ENCODE assay signal across 27 mouse cellular contexts in genomic region chr5:87615128-87615390, GRCm38 (mm10). TPM values are rescaled to one million over a fixed set of nuclear protein-coding genes. Genes with fewer than 3 reads are reported as not detected.
DNase-seq lines count a peak whose midpoint lies in the region; ATAC-seq and TF ChIP-seq lines count a peak whose summit lies in the region.
"Had no signal": no experiment of that assay in that cellular context is flagged by ENCODE, and none has a peak within 500 bp of the region (broad histone marks: within the 10 kb centered on the region; RNA-seq: fewer than 3 reads in every experiment).

No protein-coding gene starts in this region.

- no peak overlapping the region for H3K4me2 ChIP-seq in kidney, embryonic 14.5 days (replicated peaks; ENCODE audit: low read depth, low read length)
- no peak overlapping the region for H3K4me2 ChIP-seq in kidney, postnatal 0 days (ENCODE audit: low read length)
- H3K4me2 ChIP-seq: embryonic facial prominence, embryonic 12.5 days; embryonic facial prominence, embryonic 15.5 days; heart, embryonic 12.5 days; heart, embryonic 15.5 days; hindbrain, embryonic 13.5 days had no signal

- TF ChIP-seq CTCF in kidney, postnatal 0 days (IDR thresholded peaks at IDR 0.05; ENCODE audit: low read depth) = no peak

- H3K9me3 ChIP-seq in kidney, embryonic 14.5 days (ENCODE audit: control insufficient read depth, low read length) = no peaks in the 10 kb centered on the region
- H3K9me3 ChIP-seq in kidney, postnatal 0 days (replicated peaks; ENCODE audit: low read length) = no peaks in the 10 kb centered on the region
- H3K9me3 ChIP-seq: embryonic facial prominence, embryonic 12.5 days; embryonic facial prominence, embryonic 15.5 days; heart, embryonic 12.5 days; heart, embryonic 15.5 days; hindbrain, embryonic 10.5 days; hindbrain, embryonic 13.5 days had no signal

- DNase-seq in kidney, adult 9 months = peak; percentile 75
- DNase-seq in kidney, postnatal 0 days (ENCODE audit: low spot score) = no peak
- no peak for DNase-seq in kidney, adult 18-20 months
- DNase-seq in kidney, postnatal 36 days = peak; percentile 27 to 56
- no peak for DNase-seq in lung, postnatal 4 days
- DNase-seq: adrenal gland, adult 2 months; adrenal gland, postnatal 14 days; cerebellum, adult 11 months; cerebellum, adult 2 months; cerebellum, adult 9-11 months; cerebellum, postnatal 25 days; gastrocnemius, postnatal 25 days; heart, adult 18-20 months; heart, postnatal 10 days; heart, postnatal 36 days had no signal

- H3K4me1 ChIP-seq in kidney, embryonic 14.5 days (ENCODE audit: control insufficient read depth, insufficient read depth, low read length) = no peaks in the 10 kb centered on the region
- H3K4me1 ChIP-seq in kidney, postnatal 0 days (replicated peaks; ENCODE audit: insufficient read depth, low read length) = no peaks in the 10 kb centered on the region
- H3K4me1 ChIP-seq: embryonic facial prominence, embryonic 12.5 days; embryonic facial prominence, embryonic 15.5 days; heart, embryonic 12.5 days; heart, embryonic 15.5 days; hindbrain, embryonic 10.5 days; hindbrain, embryonic 13.5 days had no signal

- no peak overlapping the region for H3K9ac ChIP-seq in kidney, embryonic 14.5 days (ENCODE audit: low read depth, low read length)
- no peak overlapping the region for H3K9ac ChIP-seq in kidney, postnatal 0 days (ENCODE audit: low read depth, low read length)
- H3K9ac ChIP-seq: embryonic facial prominence, embryonic 12.5 days; embryonic facial prominence, embryonic 15.5 days; heart, embryonic 12.5 days; heart, embryonic 15.5 days; hindbrain, embryonic 13.5 days had no signal

- H3K36me3 ChIP-seq in kidney, embryonic 14.5 days (ENCODE audit: control insufficient read depth, insufficient read depth, low read length) = no peaks in the 10 kb centered on the region
- no peaks in the 10 kb centered on the region for H3K36me3 ChIP-seq in kidney, postnatal 0 days (ENCODE audit: insufficient read depth, low read length)
- H3K36me3 ChIP-seq: embryonic facial prominence, embryonic 12.5 days; embryonic facial prominence, embryonic 15.5 days; heart, embryonic 12.5 days; heart, embryonic 15.5 days; hindbrain, embryonic 10.5 days; hindbrain, embryonic 13.5 days had no signal

- WGBS in kidney, embryonic 14.5 days = 89% methylated on average over 2 of the region's 2 CpGs
- 82% methylated on average over 2 of the region's 2 CpGs for WGBS in kidney, postnatal 0 days

- H3K27me3 ChIP-seq in kidney, embryonic 14.5 days (ENCODE audit: control insufficient read depth, insufficient read depth, low read length) = no peaks in the 10 kb centered on the region
- H3K27me3 ChIP-seq in kidney, postnatal 0 days (ENCODE audit: insufficient read depth, low read length) = no peaks in the 10 kb centered on the region
- H3K27me3 ChIP-seq: embryonic facial prominence, embryonic 12.5 days; embryonic facial prominence, embryonic 15.5 days; heart, embryonic 12.5 days; heart, embryonic 15.5 days; hindbrain, embryonic 13.5 days had no signal

- ATAC-seq in kidney, embryonic 14.5 days (ENCODE audit: low FRiP score, low TSS enrichment) = no peak
- peak; percentile 89 for ATAC-seq in kidney, postnatal 0 days (replicated peaks; ENCODE audit: low FRiP score, low read depth)
- ATAC-seq: CD4-positive, CD25-positive, alpha-beta regulatory T cell, adult 4 months; forebrain, embryonic 14.5 days had no signal

- H3K27ac ChIP-seq in kidney, embryonic 14.5 days (ENCODE audit: low read depth, low read length) = no peak overlapping the region
- no peak overlapping the region for H3K27ac ChIP-seq in kidney, postnatal 0 days
- H3K27ac ChIP-seq: embryonic facial prominence, embryonic 12.5 days; embryonic facial prominence, embryonic 15.5 days; heart, embryonic 15.5 days; hindbrain, embryonic 10.5 days; hindbrain, embryonic 13.5 days had no signal

- H3K4me3 ChIP-seq in kidney, embryonic 14.5 days (ENCODE audit: low read length) = no peak overlapping the region
- no peak overlapping the region for H3K4me3 ChIP-seq in kidney, postnatal 0 days (replicated peaks; ENCODE audit: low read depth, low read length)
- H3K4me3 ChIP-seq: embryonic facial prominence, embryonic 12.5 days; embryonic facial prominence, embryonic 15.5 days; heart, embryonic 12.5 days; heart, embryonic 15.5 days; hindbrain, embryonic 10.5 days; hindbrain, embryonic 13.5 days had no signal

RNA-seq across cellular contexts. Expression of gene Sult1e1, which starts 23.7 kb away (rescaled TPM):
- polyA plus RNA-seq in kidney, embryonic 14.5 days (2014; fragmentation: Nextera tagmentation; extraction: Ambion mirVana) = 1.2 and 1.4 TPM in 2 replicates
- polyA plus RNA-seq in kidney, postnatal 0 days (2015; fragmentation: Nextera tagmentation; extraction: Ambion mirVana) = 0.65 and 0.78 TPM in 2 replicates
- polyA plus RNA-seq: adrenal gland, adult 2 months; C2C12; CD4-positive, CD25-positive, alpha-beta regulatory T cell, adult 4 months; cerebellum, adult 2 months; forebrain, embryonic 14.5 days; heart, embryonic 12.5 days; heart, embryonic 15.5 days; hindbrain, embryonic 10.5 days; hindbrain, embryonic 13.5 days had no signal

RNA-seq across cellular contexts. Expression of gene Sult1d1, which starts 46.2 kb away (rescaled TPM):
- 16.7 and 31.0 TPM in 2 replicates for polyA plus RNA-seq in kidney, embryonic 14.5 days (2014; fragmentation: Nextera tagmentation; extraction: Ambion mirVana)
- 192 and 215 TPM in 2 replicates for polyA plus RNA-seq in kidney, postnatal 0 days (2015; fragmentation: Nextera tagmentation; extraction: Ambion mirVana)
- polyA plus RNA-seq: adrenal gland, adult 2 months; C2C12; CD4-positive, CD25-positive, alpha-beta regulatory T cell, adult 4 months; cerebellum, adult 2 months; embryonic facial prominence, embryonic 12.5 days; forebrain, embryonic 11.5 days; forebrain, embryonic 14.5 days; heart, embryonic 12.5 days; heart, embryonic 15.5 days; hindbrain, embryonic 10.5 days; hindbrain, embryonic 13.5 days had no signal

RNA-seq across cellular contexts. Expression of gene Csn1s1, which starts 50.9 kb away (rescaled TPM):
- polyA plus RNA-seq in kidney, embryonic 14.5 days (2014; fragmentation: Nextera tagmentation; extraction: Ambion mirVana) = not detected in 2 replicates
- not detected in 2 replicates for polyA plus RNA-seq in kidney, postnatal 0 days (2015; fragmentation: Nextera tagmentation; extraction: Ambion mirVana)
- polyA plus RNA-seq: adrenal gland, adult 2 months; C2C12; CD4-positive, CD25-positive, alpha-beta regulatory T cell, adult 4 months; cerebellum, adult 2 months; embryonic facial prominence, embryonic 12.5 days; embryonic facial prominence, embryonic 15.5 days; forebrain, embryonic 11.5 days; forebrain, embryonic 14.5 days; gonadal fat pad, adult 2 months; heart, embryonic 12.5 days; heart, embryonic 15.5 days; hindbrain, embryonic 10.5 days; hindbrain, embryonic 13.5 days had no signal

Comparison
In these comparisons a context has a peak if more than half of its experiments do, and no peak if none do; other contexts are left out.
1. DNase-seq: peak in kidney, adult 9 months (single experiment) and kidney, postnatal 36 days (2 of 2); none in kidney, postnatal 0 days (single experiment), kidney, adult 18-20 months (single experiment) and lung, postnatal 4 days (0 of 2).